Mouse (Mus musculus): ENCODE measurements around the gene Rxfp3.

GRCm38 (mm10) chr15:11004646-11005045 is 33.1 kb downstream of the Rxfp3 start:
- TF ChIP-seq POLR2A (IDR thresholded peaks at IDR 0.05; ENCODE audit: low read depth, low read length), result no peak
- TF ChIP-seq CTCF (IDR thresholded peaks at IDR 0.05; ENCODE audit: extremely low read depth, insufficient read depth, insufficient read length, insufficient replicate concordance), result no peak

All from spleen, adult 2 months (tissue).